Mouse (Mus musculus) c-Kit-positive CD71-negative TER-119-negative erythroid progenitor cells, embryonic 14.5 days (primary cell): ENCODE results near the gene Lgsn.

ENCODE experiments used
- DNase-seq: peaks from one replicate; pipeline ENCODE4 v3.0.0-alpha.2; 2013; ENCODE audit warnings: low read depth

Lgsn gene

GRCm38 (mm10) chr1:31176101-31176500, at the start of gene Lgsn:
TSS of gene Lgsn (plus strand) at chr1:31176401.
- no peak for DNase-seq

- no peak for DNase-seq
These were observed 37.8 kb upstream of the Lgsn start for GRCm38 (mm10) chr1:31138387-31138786.

- no peak for DNase-seq
These were observed 33.7 kb upstream of the Lgsn start for GRCm38 (mm10) chr1:31142288-31143094.

- DNase-seq = no peak
These were observed 32.6 kb upstream of the Lgsn start for GRCm38 (mm10) chr1:31143571-31143970.

GRCm38 (mm10) chr1:31149671-31150070, 26.5 kb upstream of the Lgsn start:
- DNase-seq = no peak

GRCm38 (mm10) chr1:31150546-31150945, 25.7 kb upstream of the Lgsn start:
- no peak for DNase-seq

- no peak for DNase-seq
These were observed 23.3 kb upstream of the Lgsn start for GRCm38 (mm10) chr1:31152799-31153426.

GRCm38 (mm10) chr1:31153793-31154349, 22.3 kb upstream of the Lgsn start:
- DNase-seq = peak; percentile 6

GRCm38 (mm10) chr1:31156185-31156584, 20.0 kb upstream of the Lgsn start:
- no peak for DNase-seq

- DNase-seq = no peak
These were observed 19.3 kb upstream of the Lgsn start for GRCm38 (mm10) chr1:31156884-31157283.

- DNase-seq = no peak
These were observed 11.5 kb upstream of the Lgsn start for GRCm38 (mm10) chr1:31164527-31165189.

GRCm38 (mm10) chr1:31165326-31166121, 10.7 kb upstream of the Lgsn start:
- no peak for DNase-seq

GRCm38 (mm10) chr1:31175401-31175800, 800 bp upstream of the Lgsn start:
- DNase-seq = no peak

- DNase-seq = no peak
These were observed 2.1 kb downstream of the Lgsn start for GRCm38 (mm10) chr1:31178264-31178663.

- no peak for DNase-seq
These were observed 14.2 kb downstream of the Lgsn start for GRCm38 (mm10) chr1:31190237-31190866.

- DNase-seq = no peak
These were observed 19.4 kb downstream of the Lgsn start for GRCm38 (mm10) chr1:31195633-31196032.

GRCm38 (mm10) chr1:31196959-31197358, 20.8 kb downstream of the Lgsn start:
- no peak for DNase-seq

GRCm38 (mm10) chr1:31203771-31204170, 27.6 kb downstream of the Lgsn start:
- DNase-seq = no peak

GRCm38 (mm10) chr1:31205346-31205745, 29.1 kb downstream of the Lgsn start:
- DNase-seq = no peak

- no peak for DNase-seq
These were observed 29.6 kb downstream of the Lgsn start for GRCm38 (mm10) chr1:31205770-31206169.

- DNase-seq = peak; percentile 23
These were observed 33.9 kb downstream of the Lgsn start for GRCm38 (mm10) chr1:31210144-31210543.
